Mouse (Mus musculus) layer of hippocampus, adult 9-10 months (tissue): ENCODE results near the gene Hnrnph2.

Source experiments
- DNase-seq: peaks from one replicate; pipeline ENCODE4 v3.0.0; 2022; ENCODE audit warnings: low spot score

Hnrnph2 gene

GRCm38 (mm10) chrX:134614306-134614705, 13.3 kb downstream of the Hnrnph2 start:
- DNase-seq: no peak

DNA sequence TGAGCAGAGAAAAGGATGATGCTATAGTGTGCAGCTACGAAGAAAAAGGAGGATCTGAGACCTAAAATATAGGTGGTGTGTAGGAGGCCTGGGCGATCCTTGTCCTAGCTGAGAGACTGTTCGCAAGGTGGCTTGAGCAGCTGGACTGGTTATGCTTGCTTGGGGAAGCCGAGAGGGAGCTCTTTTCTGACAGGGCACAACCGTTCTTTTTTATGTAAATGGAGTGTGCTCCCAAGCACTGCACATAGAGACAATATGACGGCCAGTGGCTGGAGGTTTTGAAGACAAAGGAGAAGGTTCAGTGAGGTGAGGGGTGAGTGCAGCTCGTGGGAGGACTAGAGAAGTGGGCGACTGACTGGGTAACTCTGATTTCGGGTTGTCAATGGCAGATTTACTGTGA, 18.7 kb downstream of the Hnrnph2 start:
- no peak for DNase-seq

GRCm38 (mm10) chrX:134620254-134620865, 19.4 kb downstream of the Hnrnph2 start:
- no peak for DNase-seq

- DNase-seq: no peak
These were observed 20.7 kb downstream of the Hnrnph2 start for GRCm38 (mm10) chrX:134621685-134622084.

GRCm38 (mm10) chrX:134623350-134623749, 22.4 kb downstream of the Hnrnph2 start:
- no peak for DNase-seq

DNA sequence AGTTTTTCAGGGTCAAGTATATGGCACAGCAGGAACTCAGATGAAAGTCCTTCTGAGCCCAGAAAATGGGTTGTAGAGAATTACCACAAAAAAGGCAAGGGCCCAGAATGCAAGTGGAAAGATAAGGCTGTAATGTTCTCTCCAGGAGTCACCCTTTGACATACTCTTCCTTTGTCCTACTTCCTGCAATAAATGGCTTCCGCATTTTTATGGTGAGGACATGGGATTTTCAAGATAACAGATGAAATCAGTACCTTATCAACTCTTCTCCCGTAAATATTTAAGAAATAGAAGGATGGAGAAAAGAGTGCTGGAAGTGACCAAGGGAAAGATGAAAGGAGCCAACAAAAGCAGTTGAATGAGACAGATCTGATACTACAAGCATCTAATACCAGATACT, 27.2 kb downstream of the Hnrnph2 start:
- DNase-seq: no peak

DNA sequence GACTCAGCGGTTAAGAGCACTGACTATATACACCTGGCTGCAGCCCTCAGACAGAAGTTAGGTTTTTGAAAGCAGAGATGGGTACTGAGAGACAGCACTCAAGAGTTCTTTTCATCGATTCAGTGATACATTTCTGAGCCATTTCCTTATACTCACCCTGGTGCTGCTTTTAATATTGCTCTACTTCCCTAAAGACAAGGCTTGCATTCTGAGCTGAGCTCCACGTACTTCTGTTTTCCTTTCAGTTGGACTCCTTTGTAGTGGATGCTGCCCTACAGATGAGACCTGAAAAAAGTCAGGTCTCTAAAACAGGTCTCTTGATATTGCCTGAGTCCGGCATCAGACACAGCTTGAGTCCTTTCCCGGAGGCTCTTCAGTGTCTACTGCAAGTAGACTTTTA, 31.7 kb downstream of the Hnrnph2 start:
- no peak for DNase-seq

DNA sequence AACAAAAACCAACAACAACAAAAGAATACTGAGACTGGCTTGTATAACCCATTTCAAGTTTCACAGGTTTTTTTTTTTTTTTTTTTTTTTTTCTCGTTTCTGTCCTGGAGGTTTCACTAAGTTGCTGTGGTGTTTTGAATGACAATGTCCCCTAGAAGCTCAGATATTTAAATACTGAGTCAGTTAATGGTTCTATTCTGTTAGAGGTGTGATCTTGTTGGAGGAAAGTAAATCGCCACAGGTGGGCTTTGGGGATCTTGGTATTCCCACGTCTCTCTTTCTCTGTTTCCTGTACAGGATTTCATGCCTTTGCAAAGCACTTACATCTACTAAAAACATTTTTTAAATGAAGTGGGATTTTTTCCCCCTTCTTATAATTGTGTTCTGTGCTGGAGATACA, 34.1 kb downstream of the Hnrnph2 start:
- DNase-seq: no peak

- no peak for DNase-seq
These were observed 34.9 kb downstream of the Hnrnph2 start for GRCm38 (mm10) chrX:134635860-134636259.

DNA sequence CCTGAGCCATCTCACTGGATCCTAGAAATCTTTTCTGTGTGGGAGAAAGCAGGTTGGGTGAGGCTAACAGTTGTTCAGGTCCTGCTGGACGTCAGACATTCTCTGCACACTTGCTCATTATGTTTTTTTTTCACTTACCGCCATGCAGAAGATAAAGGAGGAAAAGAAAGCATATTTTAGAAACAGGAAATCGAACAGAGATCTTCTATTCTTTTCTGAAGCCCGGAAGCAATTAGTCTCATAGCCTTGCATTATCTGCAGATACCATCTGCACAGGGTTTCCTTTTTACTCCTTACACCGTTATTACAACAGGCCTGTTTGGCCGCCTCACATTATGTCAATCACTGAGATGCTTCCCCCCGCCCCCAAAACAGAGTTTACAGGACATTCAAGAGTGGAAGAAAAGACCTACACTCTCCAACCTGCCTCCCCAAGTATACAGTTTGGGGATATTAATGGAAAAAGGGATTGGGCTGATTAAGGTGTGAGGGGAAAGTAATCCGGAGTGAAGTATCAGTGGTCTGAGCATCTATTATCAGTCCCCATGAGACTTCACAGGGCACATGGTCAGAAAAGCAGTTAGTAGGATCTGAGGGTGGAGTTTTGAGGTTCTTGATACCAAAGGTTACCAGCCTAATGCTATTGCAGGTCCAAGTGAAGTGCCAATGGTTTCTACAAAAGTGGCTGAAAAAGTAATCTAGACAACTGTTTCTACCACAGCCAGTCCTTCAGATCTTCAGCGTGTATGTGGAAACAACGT, 40.2 kb downstream of the Hnrnph2 start:
- no peak for DNase-seq

GRCm38 (mm10) chrX:134646338-134646737, 45.4 kb downstream of the Hnrnph2 start:
- no peak for DNase-seq

DNA sequence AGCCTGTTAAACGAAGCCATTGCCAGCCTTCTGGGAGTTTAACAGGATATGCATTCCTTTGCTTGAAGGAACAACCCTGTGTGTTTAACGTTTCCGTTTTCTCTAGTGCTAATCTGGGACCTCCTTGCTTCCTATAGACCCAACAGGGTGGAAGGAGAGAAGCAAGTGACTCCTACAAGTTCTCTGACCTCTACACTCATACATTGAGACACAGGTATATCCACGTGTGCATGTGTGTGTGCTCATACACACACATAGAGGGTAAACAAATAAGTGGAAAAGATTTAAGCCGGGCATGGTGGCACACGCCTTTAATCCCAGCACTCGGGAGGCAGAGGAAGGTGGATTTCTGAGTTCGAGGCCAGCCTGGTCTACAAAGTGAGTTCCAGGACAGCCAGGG, 46.4 kb downstream of the Hnrnph2 start:
- no peak for DNase-seq

DNA sequence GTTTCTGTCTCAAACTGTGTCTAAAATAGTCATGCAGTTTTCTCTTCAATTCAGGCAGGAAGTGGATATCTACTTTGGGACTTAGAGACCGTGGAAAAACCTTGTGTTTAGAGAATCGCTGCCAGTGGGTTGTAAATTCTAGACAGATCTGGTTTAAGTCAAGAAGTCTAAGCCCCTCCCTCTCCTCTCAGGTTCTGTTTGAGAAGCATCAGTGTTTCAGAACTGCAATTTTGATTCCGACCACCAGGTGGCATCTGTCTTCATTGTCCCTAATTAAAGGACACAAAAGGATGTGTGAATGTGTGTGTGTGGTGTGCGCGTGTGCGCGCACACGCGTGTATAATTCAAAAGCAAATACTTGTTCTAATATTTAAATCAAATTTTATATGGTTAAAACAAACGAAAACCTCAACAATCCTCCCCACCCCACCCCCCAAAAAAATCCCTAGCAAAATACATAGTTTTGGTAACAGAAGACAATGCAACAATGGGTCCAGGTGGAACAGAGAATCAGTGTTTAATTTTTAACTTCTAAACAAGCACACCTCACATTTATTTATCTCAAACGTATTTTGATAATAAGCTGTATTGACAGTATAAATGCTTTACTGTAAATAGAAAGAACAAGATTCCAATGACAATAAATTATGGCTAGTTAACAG, 47.2 kb downstream of the Hnrnph2 start:
- peak; percentile 66 for DNase-seq

- no peak for DNase-seq
These were observed 51.1 kb downstream of the Hnrnph2 start for GRCm38 (mm10) chrX:134652061-134652460.
